Mouse (Mus musculus) cerebellum, postnatal 25 days (tissue): ENCODE results near the gene Supt6.
A peak's percentile ranks its signal among the peaks of the same experiment; 100 is the strongest.
"Not testable (repeated sequence)": the region's sequence is repeated elsewhere in the genome, so short reads cannot be mapped to it uniquely, and the experiment has no call there.

Source experiments
- DNase-seq, 2 experiments: peaks; one replicate each; pipeline ENCODE4 v3.0.0; 2021; ENCODE audit warnings: mixed read lengths in 2 of 2

Gene Supt6

DNA sequence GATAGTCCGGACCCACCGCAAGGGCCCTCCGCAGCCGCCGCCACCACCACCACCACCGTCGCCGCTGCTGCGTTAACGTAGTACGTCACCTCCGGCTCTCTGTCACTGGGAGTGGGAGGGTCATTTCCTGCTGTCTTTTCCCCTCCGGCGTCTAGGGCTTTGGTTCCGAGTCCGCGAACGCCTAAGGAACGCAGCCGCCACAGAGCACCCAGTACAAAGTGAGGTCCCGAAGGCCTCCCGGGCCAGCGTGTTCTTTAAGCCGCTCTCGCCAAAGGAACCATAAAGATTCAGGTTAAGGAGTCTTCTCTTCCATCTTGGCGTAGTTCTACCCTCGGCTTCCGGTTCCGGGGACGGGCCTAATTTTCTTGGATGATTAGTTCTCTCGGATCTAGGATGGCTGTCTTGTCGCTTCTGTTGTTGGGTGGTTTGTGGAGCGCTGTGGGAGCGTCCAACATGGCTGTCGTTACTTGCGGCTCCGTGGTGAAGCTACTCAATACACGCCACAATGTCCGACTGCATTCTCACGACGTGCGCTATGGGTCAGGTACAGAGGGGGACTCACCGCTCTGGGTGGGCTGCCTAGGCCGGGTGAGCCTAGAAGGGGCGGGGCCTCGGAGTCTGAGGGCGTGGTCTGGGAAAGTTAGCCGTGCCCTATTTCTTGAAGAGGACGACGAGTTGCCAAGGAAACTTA is at the start of gene Supt6, which contains the start of gene Sdf2:
Gene Supt6 (minus strand): TSS at position 361 of the 691 bp plus-strand sequence.
Gene Sdf2 (plus strand): TSS at position 120 of the 691 bp plus-strand sequence.
- peak; percentile 89 to 91 for DNase-seq

DNA sequence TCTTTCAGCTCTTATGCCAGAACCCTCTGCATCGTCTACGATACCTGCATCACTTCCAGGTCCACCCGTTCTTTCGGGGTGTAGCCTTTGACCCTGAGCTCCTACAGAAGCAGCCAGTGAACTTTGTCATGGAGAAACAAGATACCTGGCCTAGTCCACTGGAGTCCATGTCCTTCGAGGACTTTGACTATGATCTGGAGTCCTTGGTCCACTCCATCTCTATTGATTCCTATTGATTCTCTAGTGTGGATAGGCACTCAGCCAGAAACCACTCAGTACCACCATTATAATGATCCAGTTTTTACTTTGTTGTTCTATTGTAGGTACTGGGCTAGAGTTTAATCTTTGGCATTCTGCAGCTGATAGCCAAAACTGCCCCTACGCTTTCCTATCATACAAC is 48.8 kb upstream of the Supt6 start:
- no peak for DNase-seq

DNA sequence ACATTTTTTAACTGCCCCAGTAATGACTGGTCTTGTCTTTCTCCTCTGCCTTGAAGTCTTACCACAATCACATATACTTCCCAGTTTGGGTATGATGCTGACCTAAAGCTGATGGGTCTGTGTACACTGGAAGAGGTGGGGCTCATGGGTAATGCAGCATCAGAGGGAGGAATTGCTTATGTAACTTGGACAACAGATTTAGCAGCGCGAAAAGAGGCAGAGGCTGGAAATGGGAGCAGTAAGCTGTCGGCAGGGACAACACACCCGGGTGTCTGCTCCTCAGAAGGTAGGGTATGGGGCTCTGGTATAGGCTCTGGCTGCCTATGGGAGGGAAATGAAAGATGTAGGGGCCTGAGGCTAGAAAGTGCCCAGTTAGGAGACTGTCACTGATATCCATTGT is 44.9 kb upstream of the Supt6 start, which contains the start of gene BC030499:
Gene BC030499 (plus strand): TSS at position 188 of the 400 bp plus-strand sequence.
- no peak for DNase-seq

DNA sequence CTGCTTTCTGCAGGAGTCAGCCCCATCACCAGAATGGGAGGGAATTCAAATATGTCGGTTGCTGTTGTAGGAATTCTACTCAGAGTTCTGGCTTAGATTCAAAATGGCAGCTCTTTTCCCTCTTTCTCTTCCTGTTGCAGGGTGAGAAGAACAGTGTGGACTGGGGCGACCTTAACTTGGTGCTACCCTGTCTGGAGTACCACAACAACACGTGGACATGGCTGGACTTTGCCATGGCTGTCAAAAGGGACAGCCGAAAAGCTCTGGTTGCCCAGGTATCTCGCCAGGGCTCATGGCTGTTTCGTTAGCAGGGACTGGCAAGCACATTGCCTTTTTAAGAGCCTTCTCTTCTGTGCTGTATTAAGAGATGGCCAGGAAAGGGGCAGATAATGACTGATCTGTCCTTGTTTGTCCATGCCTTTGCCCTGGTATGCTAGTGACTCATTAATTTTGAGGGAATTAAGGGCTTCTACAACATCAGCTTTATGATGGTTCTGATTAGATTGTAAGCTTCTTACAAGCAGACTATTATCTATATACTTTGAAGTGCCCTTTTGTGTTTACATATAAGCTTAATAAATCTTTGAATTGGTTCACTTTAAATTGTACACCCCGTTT is 43.5 kb upstream of the Supt6 start:
- no peak for DNase-seq

DNA sequence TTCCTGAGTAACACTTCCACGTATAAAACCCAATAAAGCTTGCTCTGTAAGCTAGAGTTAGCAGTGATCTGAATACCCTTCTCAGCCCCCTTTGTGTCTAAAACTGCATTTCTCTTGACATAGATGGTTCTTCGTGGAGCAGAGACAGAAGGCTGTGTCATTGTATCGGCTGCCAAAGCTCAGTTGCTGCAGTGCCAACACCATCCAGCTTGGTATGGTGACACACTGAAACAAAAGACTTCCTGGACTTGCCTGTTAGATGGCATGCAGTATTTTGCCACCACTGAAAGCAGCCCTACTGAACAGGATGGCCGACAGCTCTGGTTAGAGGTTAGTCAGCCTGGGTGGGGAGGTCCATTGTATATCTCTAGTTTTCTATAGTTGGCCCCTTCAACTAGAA is 33.8 kb upstream of the Supt6 start:
- DNase-seq, result no peak

DNA sequence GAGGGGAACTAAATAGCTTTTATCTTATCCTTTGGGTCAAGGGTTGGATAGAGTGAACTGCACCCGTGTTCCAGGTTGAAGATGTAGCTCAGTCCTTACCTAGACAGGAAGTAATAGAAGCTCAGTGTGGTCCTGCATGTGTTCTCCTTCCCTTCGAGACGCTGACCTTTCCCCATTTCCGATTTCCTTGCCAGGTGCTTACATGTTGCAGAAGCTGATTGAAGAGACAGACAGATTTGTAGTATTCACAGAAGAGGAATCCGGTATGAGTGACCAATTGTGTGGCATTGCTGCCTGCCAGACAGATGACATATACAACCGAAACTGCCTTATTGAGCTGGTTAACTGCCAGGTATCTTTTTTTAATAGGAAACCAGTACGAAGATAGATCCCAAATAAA is 33.1 kb upstream of the Supt6 start:
- DNase-seq, result no peak

DNA sequence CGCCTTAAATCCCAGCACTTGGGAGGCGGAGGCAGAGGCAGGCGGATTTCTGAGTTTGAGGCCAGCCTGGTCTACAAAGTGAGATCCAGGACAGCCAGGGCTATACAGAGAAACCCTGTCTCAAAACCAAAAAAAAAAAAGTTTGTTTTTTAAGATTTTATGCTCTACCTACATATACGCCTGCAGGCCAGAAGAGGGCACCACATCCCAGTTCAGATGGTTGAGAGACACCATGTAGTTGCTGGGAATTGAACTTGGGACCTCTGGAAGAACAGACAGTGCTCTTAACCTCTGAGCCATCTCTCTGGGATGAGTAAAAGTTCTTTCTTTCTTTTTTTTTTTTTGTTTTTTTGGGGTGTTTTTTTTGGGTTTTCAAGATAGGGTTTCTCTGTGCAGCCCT is 30.4 kb upstream of the Supt6 start:
- DNase-seq, result not testable (repeated sequence)

DNA sequence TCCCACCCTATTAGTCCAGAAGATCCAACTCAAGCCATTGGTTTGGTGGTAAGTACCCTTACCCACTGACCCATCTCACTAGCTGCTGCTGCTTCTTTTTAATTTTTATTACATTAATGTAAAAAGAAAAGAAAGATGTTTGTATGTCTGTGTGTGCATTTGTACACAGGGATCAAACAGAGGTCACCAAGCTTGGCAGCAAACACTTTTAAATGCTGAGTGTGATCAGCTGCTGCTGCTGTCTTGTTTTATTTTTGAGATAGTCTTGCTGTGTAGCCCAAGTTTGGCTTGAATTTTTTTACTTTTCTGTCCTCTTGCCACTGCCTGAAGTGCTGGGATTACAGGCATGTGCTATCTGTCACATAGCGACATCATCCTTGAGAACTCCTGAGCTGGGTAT is 29.8 kb upstream of the Supt6 start:
- no peak for DNase-seq

DNA sequence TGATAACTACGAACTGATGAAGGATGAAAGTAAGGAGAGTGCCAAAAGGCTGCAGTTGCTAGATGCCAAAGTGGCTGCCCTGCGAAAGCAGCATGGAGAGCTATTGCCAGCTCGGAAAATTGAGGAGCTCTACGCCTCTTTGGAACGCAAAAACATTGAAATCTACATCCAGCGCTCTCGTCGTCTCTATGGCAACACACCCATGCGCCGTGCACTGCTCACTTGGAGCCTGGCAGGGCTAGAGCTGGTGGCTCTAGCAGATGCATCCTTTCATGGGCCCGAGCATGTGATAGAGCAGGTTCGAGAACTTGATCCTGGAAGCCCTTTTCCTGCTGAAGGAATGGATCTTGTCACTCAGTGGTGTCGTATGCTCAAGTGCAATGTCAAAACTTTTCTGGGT is 26.2 kb upstream of the Supt6 start:
- DNase-seq, result no peak

DNA sequence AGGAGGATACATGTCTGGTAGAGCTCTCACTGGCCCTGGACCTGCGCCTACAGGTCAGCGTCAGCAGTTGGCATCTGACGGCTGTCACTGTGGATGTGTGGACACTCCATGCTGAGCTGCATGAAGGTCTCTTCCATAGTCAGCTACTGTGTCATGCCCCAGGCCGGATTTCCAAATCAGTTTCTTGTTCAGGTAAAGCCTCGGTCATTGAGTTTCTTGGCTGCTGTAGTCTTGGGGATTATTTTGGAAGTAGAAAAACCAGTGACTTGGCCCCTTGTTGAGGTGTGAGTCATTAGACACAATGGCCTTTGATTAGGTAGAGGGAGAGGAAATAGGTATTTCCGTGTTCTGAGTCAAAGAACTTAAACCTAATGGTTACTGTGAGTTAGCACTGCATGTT is 19.8 kb upstream of the Supt6 start:
- DNase-seq, result no peak

DNA sequence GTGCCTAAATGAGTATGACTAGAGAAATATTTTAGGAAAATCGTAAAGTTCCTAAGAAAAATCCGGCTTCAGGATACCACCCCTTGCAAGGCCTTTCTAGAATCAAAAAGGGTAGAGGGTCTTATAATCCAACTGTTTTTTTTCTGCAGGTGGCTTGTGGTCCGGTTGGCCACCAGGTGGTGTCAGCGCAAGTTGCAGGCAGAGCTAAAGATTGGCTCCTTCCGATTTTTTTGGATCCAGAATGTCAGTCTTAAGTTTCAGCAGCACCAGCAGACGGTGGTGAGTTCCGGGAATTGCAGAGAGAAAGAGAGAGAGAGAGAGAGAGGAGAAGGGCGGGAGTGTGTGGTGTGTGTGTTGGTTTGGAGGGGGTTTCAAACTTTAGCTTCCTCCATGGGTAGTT is 16.8 kb upstream of the Supt6 start:
- peak; percentile 35 to 70 for DNase-seq

DNA sequence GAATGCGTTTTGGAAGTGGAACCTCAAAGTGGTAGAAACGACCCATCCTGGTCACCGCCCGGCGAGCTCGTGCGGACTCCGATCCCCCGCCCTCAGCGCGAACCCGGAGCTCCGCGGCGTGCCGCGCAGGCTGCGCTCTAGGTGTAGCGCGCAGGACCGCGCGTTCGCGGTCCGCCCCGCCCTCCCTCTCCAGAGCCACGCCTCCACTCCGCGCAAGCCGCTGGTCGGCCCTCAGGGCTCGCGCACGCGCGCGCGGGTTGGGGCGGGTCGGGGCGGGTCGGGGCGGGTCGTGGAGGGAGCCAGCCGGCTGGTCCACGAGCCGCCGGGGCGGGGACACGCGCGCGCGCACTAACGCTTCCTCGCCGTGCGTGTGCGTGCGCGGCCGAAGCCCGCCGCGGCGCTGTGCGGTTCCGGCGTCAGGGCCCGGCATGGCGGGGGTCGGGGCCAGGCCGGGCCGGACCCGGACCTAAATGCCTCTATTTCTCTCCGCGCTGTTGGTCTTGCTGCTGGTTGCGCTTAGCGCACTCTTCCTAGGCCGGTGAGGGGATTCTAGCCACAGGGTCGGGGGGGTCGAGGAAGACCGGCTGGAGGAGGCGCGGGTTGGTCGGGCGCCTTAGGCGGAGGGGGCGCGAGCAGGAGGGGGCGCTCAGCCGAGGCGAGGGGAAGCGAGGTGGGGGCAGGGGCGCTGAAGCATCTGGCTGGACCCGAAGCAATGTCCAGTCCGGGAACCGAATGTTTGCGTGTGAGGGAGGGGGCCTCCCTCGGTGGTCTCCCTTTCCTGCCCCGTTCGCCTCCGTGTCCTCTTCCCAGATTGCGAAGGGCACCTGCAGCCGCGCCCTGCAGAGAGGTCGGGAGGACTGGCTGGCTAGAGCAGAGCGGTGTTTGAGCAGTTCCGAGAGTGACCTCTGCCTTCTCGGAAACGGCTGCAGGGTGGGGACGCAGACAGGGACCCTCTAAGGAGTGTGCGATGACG is 15.9 kb upstream of the Supt6 start, which contains the start of gene 2610507B11Rik:
Gene 2610507B11Rik (plus strand): TSS at position 373 of the 973 bp plus-strand sequence.
- DNase-seq, result peak; percentile 93 to 98

DNA sequence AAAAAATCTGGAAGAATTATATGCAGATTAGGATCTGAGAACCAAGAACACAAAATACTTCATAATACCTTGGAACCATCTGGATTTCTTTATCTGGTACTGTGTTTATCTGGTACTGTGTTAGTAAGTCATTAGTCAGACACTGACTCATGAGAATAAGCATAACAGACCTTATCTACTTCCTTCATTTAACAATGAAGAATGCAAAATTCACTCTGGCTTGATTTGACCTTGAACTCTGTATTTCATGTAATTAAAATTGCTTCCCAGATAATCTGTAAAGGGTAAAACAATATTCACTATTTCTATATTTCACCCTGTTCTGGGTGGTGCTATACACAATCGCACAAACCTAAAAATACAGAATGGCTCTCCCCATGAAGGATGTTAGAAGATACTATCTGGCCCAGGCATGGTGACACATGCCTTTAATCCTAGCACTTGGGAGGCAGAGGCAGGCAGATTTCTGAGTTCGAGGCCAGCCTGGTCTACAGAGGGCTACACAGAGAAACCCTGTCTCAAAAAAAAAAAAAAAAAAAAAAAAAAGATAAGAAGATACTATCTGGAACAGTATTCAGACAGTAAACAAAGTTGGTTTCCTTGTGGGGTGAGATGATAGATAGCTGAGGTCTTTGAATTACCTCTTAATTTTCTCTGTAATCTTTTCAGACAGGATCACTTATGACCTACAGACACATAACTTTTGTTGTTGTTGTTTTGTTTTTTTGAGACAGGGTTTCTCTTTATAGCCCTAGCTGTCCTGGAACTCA is 14.9 kb upstream of the Supt6 start:
- DNase-seq, result no peak

DNA sequence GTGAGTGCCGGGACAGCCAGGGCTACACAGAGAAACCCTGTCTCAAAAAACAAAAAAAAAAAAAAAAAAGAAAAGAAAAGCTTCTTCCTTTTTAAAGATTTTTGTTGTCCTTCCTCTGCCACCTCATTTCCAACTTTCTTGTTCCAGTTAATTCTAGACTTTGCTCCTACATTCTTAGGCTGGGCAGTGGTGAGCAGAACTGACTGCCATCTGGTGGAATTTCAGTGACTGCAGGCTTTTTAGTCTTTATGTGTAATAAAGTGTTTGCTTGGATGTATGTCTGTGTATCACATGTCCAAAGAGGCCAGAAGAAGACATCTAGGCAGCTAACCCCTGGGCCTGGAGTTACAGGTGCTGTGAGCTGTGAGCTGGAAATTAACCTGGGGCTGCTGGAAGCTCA is 10.8 kb upstream of the Supt6 start:
- no peak for DNase-seq

DNA sequence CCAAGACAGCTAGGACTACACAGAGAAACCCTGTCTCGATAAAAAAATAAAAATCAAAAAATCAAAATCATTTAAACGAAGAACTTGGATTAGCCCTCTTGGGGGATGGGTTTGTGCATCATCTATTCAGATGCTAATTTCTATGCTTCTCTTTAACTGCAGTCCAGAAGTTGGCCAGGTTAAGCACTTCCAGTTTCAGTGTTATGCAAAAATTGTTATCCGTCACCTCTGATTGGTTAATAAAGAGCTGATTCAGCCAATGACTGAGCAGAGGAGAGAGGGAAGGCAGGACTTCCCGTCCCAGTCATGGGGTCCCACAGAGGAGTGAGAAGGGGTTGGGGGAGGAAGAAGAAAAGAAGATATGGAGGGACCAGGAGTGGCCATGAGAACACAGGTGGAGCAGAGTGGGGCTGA is 1.9 kb upstream of the Supt6 start:
- DNase-seq, result no peak

DNA sequence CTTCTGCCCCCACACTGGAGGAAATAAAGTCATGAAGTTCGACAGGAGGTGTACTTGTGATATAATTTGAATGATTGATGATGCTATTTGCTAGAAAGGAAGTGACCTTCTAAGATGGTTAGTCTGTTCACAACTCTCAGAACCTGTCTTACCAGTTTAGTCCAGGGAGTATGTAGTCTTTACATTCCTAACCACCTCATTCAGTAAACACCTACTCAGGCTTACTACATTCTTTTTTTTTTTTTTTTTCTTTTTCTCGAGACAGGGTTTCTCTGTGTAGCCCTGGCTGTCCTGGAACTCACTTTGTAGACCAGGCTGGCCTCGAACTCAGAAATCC is 1.2 kb upstream of the Supt6 start:
- DNase-seq, result no peak

DNA sequence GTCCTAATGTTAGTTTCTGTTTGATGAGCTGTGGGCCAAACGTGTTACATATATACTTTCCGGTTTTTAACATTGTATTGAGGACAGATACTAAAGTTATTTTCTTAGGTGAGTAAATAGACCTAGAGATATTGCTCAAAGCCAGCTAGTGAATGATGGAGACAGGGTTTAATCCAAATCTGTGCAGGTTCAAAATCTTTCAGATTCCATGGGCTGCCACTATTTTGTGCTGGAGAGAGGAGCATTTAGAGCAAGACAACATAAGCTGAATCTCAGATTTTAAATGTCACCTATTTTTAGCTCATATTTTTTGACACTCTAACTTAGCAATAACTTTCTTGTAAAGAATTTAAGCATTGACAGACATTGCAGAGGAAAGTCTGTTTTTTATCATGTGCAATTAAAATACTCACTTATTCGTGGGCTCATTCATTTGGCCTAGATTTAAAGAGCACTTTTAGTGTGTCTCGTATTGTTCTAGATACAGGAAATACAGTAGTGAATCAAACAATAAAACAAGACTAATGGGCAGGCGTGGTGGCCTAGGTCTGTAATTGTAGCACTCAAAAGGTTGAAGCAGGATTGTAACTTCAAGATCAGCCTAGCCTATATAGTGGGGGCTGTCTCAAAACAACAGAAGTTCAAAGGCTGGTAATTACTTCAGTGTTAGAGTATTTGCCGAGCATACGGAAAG is 678 bp upstream of the Supt6 start:
- no peak for DNase-seq

DNA sequence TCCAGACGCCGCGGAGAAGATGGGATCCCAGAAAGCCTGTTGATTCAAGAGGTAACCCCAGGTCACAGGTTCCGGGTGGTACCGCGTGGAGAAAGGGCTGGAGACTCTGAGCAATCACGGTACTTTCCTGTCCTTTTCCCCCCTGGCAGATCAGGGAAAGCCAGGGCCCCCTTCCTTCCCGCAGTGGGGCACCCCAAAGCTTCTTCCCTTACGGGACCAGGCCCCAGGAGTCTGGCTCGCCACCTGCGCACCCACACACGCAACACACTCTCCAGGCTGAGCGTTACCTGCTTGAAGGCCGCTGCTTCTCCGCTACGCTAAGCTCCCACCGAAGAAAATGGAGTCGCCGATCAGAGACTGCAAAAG is 543 bp downstream of the Supt6 start:
- DNase-seq, result no peak

DNA sequence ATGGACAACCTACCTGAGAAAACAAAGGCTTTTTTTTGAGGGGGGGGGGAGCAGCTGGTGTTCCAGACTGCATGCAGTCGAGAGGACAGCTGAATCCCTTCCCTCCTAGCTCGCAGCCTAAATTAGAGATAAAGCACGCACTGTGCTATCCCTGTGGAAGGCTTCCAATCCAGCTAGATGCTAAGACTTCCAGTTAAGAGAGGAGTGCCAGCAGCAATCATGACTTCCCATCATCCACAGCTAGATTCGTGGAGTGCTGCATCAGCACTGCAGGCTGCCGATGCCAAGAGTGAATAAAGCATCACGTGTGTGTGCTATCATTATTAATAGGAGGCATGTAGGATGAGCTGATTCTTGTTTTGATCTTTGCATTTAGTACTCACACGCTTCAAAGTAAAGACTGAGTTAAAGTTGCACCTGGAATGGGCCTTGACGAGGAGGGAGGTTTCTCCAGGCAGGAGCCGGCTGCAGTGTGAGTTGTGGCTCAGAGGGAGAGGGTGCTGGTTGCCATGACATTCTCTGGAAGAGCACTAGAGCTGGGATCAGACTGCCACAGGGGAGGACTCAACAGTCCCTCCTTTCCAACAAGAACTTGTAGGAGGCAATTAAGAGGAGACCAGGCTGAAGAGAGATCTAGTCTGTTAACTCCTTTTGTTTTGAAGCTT is 5.5 kb downstream of the Supt6 start:
- no peak for DNase-seq

DNA sequence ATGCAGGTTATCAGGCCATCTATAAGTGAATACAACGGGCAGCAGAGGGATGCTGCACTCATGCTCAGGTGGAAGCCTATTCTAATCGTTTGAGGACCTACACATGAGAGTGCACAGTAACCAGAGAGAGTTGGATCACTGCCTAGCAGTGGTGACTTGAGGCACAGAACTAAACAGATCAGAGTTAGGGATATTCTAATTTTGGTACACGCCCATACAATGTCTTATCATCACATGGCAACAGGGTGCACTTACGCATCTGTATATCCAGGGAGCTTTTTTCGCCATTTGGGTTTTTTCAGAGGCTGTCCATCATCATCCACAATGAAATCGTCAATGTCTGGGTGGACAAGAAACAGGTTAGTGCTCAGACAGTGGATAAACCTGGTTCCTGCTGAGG is 14.3 kb downstream of the Supt6 start:
- DNase-seq, result no peak

DNA sequence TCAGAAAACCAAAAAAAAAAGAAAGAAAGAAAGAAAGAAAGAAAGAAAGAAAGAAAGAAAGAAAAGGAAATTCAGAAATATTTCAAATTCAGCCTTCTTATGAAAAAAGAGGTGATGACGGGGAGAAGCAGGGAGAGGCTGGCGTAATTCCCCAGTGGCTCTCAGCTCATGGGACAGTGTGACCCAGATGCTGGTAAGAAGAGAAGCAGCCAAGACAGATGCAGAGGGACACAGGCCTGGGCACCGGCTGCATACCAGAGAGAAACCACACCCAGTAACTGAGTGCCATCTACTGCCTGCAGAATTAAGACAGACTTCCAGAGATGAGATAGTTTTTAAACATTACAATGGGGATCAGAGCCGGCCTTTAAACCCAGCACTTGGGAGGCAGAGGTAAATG is 22.2 kb downstream of the Supt6 start:
- DNase-seq, result no peak
